In genomic region chr10:19503846-19504765, GRCm38 (mm10) we compare ENCODE assay signal across 24 mouse cellular contexts.
DNase-seq lines count a peak whose midpoint lies in the region; ATAC-seq and TF ChIP-seq lines count a peak whose summit lies in the region.
"Had no signal": no experiment of that assay in that cellular context is flagged by ENCODE, and none has a peak within 500 bp of the region (broad histone marks: within the 10 kb centered on the region; RNA-seq: fewer than 3 reads in every experiment).

No protein-coding gene starts in this region.

- no peak overlapping the region for H3K4me2 ChIP-seq in midbrain, embryonic 11.5 days
- no peak overlapping the region for H3K4me2 ChIP-seq in midbrain, embryonic 16.5 days (ENCODE audit: low read length)
- H3K4me2 ChIP-seq: embryonic facial prominence, embryonic 13.5 days; heart, embryonic 15.5 days; liver, embryonic 12.5 days; lung, embryonic 15.5 days; midbrain, embryonic 15.5 days; neural tube, embryonic 13.5 days; stomach, embryonic 15.5 days had no signal

- no peak overlapping the region for H3K4me3 ChIP-seq in midbrain, embryonic 11.5 days (ENCODE audit: low read depth, low read length)
- H3K4me3 ChIP-seq in midbrain, embryonic 16.5 days (ENCODE audit: low read depth, low read length): no peak overlapping the region
- no peak overlapping the region for H3K4me3 ChIP-seq in kidney, adult 2 months (ENCODE audit: insufficient read depth, low read depth, low read length)
- H3K4me3 ChIP-seq: embryonic facial prominence, embryonic 13.5 days; gastrocnemius, adult 2 months; heart, adult 2 months; heart, embryonic 15.5 days; hindbrain, embryonic 10.5 days; limb, embryonic 10.5 days; liver, embryonic 12.5 days; lung, embryonic 15.5 days; midbrain, embryonic 15.5 days; neural tube, embryonic 13.5 days; stomach, embryonic 15.5 days had no signal

- H3K9me3 ChIP-seq in midbrain, embryonic 11.5 days (ENCODE audit: control insufficient read depth, low read length): no peaks in the 10 kb centered on the region
- H3K9me3 ChIP-seq in midbrain, embryonic 16.5 days (replicated peaks; ENCODE audit: control insufficient read depth, low read length, poor library complexity, severe bottlenecking): no peaks in the 10 kb centered on the region
- H3K9me3 ChIP-seq: embryonic facial prominence, embryonic 13.5 days; heart, embryonic 15.5 days; limb, embryonic 10.5 days; liver, embryonic 12.5 days; lung, embryonic 15.5 days; midbrain, embryonic 15.5 days; neural tube, embryonic 13.5 days; stomach, embryonic 15.5 days had no signal

- no peak overlapping the region for H3K9ac ChIP-seq in midbrain, embryonic 11.5 days (ENCODE audit: low read length)
- H3K9ac ChIP-seq in midbrain, embryonic 16.5 days (ENCODE audit: low read depth, low read length): no peak overlapping the region
- H3K9ac ChIP-seq: embryonic facial prominence, embryonic 13.5 days; forebrain, postnatal 0 days; heart, embryonic 15.5 days; liver, embryonic 12.5 days; lung, embryonic 15.5 days; midbrain, embryonic 15.5 days; neural tube, embryonic 13.5 days; stomach, embryonic 15.5 days had no signal

- no peak for TF ChIP-seq POLR2A in kidney, adult 2 months (IDR thresholded peaks at IDR 0.05; ENCODE audit: low read depth, low read length)

- no peaks in the 10 kb centered on the region for H3K36me3 ChIP-seq in midbrain, embryonic 11.5 days (ENCODE audit: control insufficient read depth, insufficient read depth, low read length)
- no peaks in the 10 kb centered on the region for H3K36me3 ChIP-seq in midbrain, embryonic 16.5 days (ENCODE audit: control insufficient read depth, insufficient read depth, low read length)
- H3K36me3 ChIP-seq in kidney, adult 2 months (ENCODE audit: control insufficient read depth, insufficient read depth, low read length): no peaks in the 10 kb centered on the region
- H3K36me3 ChIP-seq: embryonic facial prominence, embryonic 13.5 days; heart, embryonic 15.5 days; hindbrain, embryonic 10.5 days; limb, embryonic 10.5 days; liver, embryonic 12.5 days; lung, embryonic 15.5 days; midbrain, embryonic 15.5 days; neural tube, embryonic 13.5 days; stomach, embryonic 15.5 days had no signal

- no peak for TF ChIP-seq CTCF in kidney, adult 2 months (conservative IDR thresholded peaks at IDR 0.05; ENCODE audit: insufficient read depth, insufficient read length, low read depth, low read length)

- peak; percentile 14 for DNase-seq in midbrain, embryonic 11.5 days (ENCODE audit: low spot score, missing footprints)
- peak; percentile 48 for DNase-seq in A20 (ENCODE audit: low read depth, low spot score)
- DNase-seq in T-cell, adult 2 months (ENCODE audit: low spot score): peak; percentile 61
- DNase-seq in Muller cell, postnatal 12 days (ENCODE audit: inconsistent ontology term): no peak
- DNase-seq in right cerebral cortex, adult 2 months (ENCODE audit: low spot score in 2 of 2): no peak
- no peak for DNase-seq in kidney, adult 2 months
- DNase-seq: adrenal gland, postnatal 10 days; cerebellum, adult 2 months; forebrain, postnatal 0 days; gastrocnemius, adult 2 months; heart, adult 2 months had no signal

- H3K4me1 ChIP-seq in midbrain, embryonic 11.5 days (ENCODE audit: control insufficient read depth, insufficient read depth, low read length): no peaks in the 10 kb centered on the region
- H3K4me1 ChIP-seq in midbrain, embryonic 16.5 days (ENCODE audit: control insufficient read depth, insufficient read depth, low read length): no peaks in the 10 kb centered on the region
- no peaks in the 10 kb centered on the region for H3K4me1 ChIP-seq in kidney, adult 2 months (ENCODE audit: control insufficient read depth, insufficient read depth, low read length)
- H3K4me1 ChIP-seq: embryonic facial prominence, embryonic 13.5 days; heart, embryonic 15.5 days; limb, embryonic 10.5 days; liver, embryonic 12.5 days; lung, embryonic 15.5 days; midbrain, embryonic 15.5 days; neural tube, embryonic 13.5 days; stomach, embryonic 15.5 days had no signal

- ATAC-seq in midbrain, embryonic 11.5 days (ENCODE audit: low FRiP score): no peak
- ATAC-seq in midbrain, embryonic 16.5 days: no peak
- 0 out of 2 replicates have a peak, but pooled peaks have one; percentile 9 for ATAC-seq in megakaryocyte progenitor cell, adult 5-6 weeks (replicated peaks; ENCODE audit: poor library complexity)
- ATAC-seq: forebrain, postnatal 0 days; liver, embryonic 12.5 days; midbrain, embryonic 15.5 days had no signal

- 69% methylated on average over 8 of the region's 8 CpGs for WGBS in midbrain, embryonic 11.5 days
- 71% methylated on average over 8 of the region's 8 CpGs for WGBS in midbrain, embryonic 16.5 days
- WGBS in kidney, adult 2 months: 56% methylated on average over 8 of the region's 8 CpGs

- H3K27me3 ChIP-seq in midbrain, embryonic 11.5 days (ENCODE audit: control insufficient read depth, insufficient read depth, low read length): no peaks in the 10 kb centered on the region
- no peaks in the 10 kb centered on the region for H3K27me3 ChIP-seq in midbrain, embryonic 16.5 days (ENCODE audit: control insufficient read depth, insufficient read depth, low read depth, low read length)
- H3K27me3 ChIP-seq in kidney, adult 2 months (replicated peaks; ENCODE audit: control insufficient read depth, insufficient read depth, low read length): no peaks in the 10 kb centered on the region
- H3K27me3 ChIP-seq: heart, embryonic 15.5 days; liver, embryonic 12.5 days; lung, embryonic 15.5 days; midbrain, embryonic 15.5 days; stomach, embryonic 15.5 days had no signal

- H3K27ac ChIP-seq in midbrain, embryonic 11.5 days (ENCODE audit: low read depth, low read length): no peak overlapping the region
- H3K27ac ChIP-seq in midbrain, embryonic 16.5 days (ENCODE audit: low read length): no peak overlapping the region
- H3K27ac ChIP-seq in kidney, adult 2 months (ENCODE audit: insufficient read depth, low read depth, low read length): no peak overlapping the region
- H3K27ac ChIP-seq: embryonic facial prominence, embryonic 13.5 days; gastrocnemius, adult 2 months; heart, adult 2 months; heart, embryonic 15.5 days; hindbrain, embryonic 10.5 days; kidney, postnatal 0 days; limb, embryonic 10.5 days; liver, embryonic 12.5 days; lung, embryonic 15.5 days; macrophage; midbrain, embryonic 15.5 days; neural tube, embryonic 13.5 days; stomach, embryonic 15.5 days had no signal

Comparison
In these comparisons a context has a peak if more than half of its experiments do, and no peak if none do; other contexts are left out.
1. DNase-seq: peak in midbrain, embryonic 11.5 days (single experiment), A20 (single experiment) and T-cell, adult 2 months (single experiment); none in Muller cell, postnatal 12 days (single experiment), right cerebral cortex, adult 2 months (0 of 2) and kidney, adult 2 months (single experiment).